Mouse (Mus musculus) fibroblast of lung, adult 2 months (primary cell): ENCODE measurements around the gene Rtkn2.

ENCODE experiments used
- DNase-seq: peaks from one replicate; pipeline ENCODE4 v3.0.0-alpha.2; 2011; ENCODE audit warnings: low read depth

Gene Rtkn2

GRCm38 (mm10) chr10:68039641-68040205 is 60.4 kb downstream of the Rtkn2 start:
- DNase-seq: no peak

GRCm38 (mm10) chr10:68040394-68040793 is 61.0 kb downstream of the Rtkn2 start:
- no peak for DNase-seq

DNA sequence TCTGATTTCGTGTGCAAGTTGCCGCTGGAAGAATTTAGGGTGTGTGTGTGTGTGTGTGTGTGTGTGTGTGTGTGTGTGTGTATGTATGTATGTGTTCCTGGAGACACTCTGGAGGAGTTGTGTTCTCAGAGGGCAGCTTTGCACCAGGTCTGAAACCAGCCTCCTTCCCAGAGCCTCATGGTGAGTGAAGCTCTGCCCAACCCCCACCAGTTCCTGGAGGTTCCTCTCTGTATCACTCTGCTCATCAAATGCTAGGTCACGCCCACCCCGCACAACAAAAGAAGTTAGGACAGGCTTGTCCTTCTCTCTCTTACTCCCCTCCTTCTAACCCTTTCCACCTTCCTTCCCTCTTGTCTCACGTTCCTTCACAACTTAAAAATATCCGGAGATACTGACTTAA is 64.6 kb downstream of the Rtkn2 start:
- DNase-seq: no peak

- no peak for DNase-seq
Observed at GRCm38 (mm10) chr10:68044864-68045263, 65.5 kb downstream of the Rtkn2 start.

DNA sequence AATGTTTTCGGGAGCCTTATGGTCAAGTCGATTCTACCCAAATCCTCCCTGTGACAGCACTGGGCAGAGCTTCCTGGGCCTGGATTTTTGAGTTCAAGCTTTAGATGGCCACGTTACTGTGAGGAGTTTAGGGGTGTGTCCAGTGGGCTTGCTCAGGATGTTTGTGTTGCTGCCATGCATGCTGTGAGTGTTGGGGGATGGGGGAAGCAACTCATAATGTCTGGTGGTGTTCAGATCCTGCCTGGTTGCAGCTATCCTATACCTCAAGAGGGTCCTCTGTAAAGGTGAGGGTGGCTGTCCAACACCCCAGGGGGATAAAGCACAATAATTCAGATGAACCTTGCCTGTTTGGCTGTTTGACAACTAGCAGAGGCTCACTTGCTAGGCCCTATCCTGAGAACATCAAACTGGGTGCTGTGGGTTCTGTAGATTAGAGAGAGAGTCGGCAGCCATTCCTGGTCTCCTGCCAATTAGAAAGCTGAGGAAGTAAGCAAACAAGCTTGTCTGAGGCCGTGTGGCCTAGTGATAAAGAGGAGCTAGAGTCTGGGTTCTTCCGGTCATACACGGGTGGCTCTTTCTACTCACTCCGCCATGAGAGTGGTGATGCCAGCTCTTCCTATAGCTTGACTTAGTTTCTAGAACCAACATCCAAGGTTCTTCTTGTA is 69.4 kb downstream of the Rtkn2 start:
- DNase-seq: no peak

GRCm38 (mm10) chr10:68050882-68051281 is 71.5 kb downstream of the Rtkn2 start:
- no peak for DNase-seq

DNA sequence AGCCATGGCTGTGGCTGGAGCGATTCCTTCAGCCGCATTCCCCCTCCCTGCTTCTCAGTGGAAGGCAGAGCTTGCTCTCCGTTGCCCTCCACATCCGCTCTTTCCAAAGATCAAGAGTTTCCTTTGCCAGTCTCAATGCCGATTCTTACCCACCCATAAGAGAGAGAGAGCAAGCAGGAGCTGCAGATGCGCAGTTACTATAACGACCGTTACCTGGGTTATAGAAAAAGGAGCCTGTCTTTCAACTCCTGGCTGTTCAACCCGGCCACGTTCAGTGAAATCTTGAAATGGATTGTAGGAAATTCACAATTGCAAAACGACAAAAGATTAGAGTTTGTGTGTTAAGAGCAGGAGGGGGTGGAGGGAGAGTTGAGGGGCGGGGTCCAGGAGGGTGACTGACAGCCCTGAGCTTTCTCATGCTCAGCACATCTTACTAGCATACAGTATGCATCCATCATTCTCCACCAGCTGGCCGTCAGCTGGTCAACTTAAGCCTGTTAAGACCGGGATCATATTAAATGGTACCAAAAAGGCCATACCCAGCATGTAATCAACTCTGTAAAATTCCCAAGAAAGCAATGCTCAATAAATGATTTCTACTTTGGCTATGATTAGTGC is 72.1 kb downstream of the Rtkn2 start:
- DNase-seq: no peak

DNA sequence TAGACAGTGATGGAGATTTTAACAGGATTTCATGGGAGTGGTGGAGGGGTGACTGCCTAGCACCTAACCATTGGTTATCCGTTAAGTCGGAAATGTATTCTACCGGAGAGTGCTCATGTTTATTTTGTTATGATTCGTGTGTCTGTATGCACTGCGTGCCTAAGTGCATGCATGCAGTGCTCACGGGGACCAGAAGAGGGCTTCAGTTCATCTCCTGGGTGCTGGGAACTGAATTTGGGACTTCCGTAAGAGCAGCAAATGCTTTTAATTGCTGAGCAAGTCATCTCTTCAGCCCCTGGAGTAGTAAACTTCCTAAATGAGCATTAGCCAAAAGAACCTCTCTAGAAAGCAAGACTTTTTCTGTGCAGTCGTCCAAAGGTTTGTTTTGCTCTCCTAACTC is 72.9 kb downstream of the Rtkn2 start:
- DNase-seq: no peak

GRCm38 (mm10) chr10:68054131-68054530 is 74.8 kb downstream of the Rtkn2 start:
- no peak for DNase-seq

DNA sequence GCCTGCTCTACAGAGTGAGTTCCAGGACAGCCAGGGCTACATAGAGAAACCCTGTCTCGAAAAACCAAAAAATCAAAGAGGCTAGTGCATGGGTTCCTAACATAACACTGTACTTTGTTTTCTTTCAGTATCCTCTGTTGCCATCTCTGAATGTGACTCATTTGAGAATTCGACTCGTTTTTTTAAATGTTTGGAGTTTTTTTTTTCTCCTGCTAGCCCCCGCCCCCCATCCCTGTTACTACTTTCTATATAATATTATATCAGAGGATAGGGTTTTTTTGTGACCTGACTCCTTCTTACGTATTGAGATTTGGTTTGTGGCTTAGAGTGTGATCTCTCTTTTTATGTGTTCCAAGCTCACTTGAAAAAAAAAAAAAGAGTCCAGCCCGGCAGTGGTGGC is 75.3 kb downstream of the Rtkn2 start:
- DNase-seq: no peak

DNA sequence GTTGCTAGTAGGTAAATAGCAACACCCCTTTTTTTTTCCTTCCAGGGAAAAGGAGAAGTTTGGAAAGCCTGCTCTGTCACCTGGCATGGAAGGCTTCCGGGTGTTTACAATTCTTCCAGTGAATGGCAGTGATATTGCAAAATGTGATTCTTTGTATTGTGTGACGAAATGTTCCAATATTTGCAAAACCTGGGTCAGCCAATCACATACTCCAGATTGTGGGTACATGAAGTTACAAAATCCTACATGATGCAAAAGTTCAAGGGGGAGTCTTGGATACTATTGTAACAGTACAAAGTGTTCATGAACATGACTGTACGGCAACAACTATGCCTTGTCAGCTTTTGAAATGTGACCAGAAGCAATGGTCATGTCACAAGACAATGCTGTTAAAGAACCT is 78.5 kb downstream of the Rtkn2 start:
- DNase-seq: peak; percentile 22

DNA sequence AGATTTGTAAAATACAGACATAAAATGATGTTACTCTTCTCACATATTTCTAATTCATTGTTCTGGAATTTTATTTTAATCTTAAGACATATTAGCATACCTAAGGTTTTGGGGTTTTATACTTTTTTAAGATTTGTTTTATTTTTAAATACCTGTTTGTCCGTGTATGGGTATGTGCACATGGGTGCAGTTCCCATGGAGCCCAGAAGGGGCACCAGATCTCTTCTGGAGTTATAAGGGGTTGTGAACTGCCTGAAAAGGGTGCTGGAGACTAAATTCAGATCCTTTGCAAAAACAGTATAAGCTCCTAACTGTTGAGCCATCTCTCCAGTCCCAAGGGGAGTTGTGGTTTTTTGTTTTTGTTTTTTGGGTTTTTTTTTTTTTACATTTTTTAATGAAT is 79.0 kb downstream of the Rtkn2 start:
- DNase-seq: no peak

DNA sequence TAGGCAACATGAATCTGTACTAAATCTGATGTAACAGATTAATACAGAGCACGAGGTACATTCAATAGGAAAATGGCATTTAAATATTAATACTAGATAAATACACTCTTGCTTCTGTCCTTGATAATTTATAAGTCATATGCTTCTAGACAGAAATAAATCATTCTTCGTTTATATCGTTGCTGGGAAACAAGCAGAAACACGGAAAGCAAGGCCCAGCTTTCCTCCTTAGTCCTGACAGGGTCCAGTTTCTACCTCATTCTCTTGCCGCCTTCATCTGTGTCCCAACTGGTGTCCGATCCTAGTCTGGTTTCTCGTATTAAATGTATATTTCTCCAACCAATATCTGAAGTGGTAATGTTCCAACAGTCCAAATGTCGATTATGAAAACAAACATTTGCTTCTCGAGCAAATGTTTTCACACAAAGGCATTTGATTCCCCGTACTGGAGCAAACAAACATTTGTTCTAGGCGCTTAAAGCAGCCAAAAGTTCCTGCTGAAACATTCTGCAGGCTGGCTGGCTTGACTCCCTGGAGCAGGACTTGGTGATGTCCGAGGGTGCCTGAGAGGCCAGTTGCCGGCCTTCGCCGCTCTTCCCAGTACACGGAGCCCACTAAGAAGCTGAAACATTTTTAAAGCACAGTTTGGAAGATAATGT is 81.3 kb downstream of the Rtkn2 start:
- DNase-seq: peak; percentile 7

- DNase-seq: no peak
Observed at GRCm38 (mm10) chr10:68061249-68061615, 81.9 kb downstream of the Rtkn2 start.

DNA sequence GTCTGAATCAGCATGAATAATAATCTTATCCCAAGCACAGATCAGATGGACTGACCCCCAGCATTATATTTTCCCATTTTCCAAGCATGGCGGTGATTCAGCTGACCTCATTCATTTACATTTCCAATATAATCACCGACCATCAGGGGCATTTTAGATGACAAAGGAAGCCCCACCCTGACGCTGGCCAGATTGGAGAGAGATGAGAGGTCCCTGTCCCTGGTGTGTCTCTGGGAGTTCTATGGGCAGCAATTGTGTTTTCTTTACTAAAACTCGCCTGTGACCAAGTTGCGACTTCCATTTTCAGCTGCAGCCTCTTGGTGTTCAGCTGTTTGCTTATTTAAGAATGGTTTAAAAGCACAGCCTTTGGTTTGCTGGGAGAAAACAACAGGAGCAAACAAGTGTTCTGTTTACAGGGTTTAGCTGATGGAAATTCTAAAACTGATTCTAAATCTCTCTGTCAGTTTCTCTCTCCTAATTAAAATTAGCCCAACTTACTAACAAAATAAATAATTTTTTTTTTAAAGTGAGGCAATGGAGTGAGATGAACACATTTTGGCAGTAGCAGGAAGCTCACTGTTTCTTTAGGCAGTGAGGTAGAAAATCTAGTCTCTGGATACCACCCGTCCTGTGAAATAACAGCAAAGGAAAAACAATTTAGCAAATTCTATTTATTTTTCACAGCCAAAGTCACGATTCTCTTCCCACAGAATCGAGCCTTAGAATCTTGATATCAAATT is 84.6 kb downstream of the Rtkn2 start:
- no peak for DNase-seq

GRCm38 (mm10) chr10:68064571-68064970 is 85.2 kb downstream of the Rtkn2 start:
- no peak for DNase-seq

DNA sequence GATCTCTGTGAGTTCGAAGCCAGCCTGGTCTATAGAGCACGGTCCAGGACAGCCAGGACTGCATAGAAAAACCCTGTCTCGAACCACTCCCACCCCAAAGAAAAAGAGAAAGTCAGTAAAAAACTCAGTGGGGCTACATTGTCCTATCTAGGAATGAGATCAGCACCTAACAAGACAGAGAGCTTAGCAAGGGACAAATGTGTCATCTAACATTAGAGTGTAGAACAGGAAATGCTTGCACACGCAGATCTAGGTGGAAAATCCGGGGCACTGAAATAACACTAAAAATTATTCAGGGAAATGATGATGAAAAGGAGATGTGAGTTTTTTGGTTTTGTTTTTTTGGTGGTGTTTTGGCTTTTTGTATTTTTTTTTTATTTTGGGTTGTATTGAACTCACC is 86.8 kb downstream of the Rtkn2 start:
- DNase-seq: no peak

GRCm38 (mm10) chr10:68067961-68068360 is 88.6 kb downstream of the Rtkn2 start:
- no peak for DNase-seq

- no peak for DNase-seq
Observed at GRCm38 (mm10) chr10:68068426-68068825, 89.1 kb downstream of the Rtkn2 start.

DNA sequence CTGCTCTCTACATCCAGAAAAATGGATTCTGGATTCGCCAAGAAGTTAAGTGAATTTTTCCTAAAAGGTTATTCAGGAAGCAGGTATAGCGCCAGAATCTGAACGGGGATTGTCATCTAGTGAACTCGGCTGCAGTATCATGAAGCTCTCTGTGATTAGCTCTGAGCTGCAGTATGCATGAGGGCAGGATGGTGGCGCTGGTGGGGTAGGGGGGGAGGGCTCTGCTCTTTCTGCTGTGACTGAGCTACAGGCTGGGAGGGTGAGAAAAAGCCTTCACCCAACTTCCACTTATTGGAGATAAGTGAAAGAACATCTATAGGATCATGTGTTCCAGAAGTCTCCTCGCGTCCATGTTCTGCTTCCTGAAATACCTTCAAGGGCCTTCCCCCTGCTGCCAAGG is 91.7 kb downstream of the Rtkn2 start:
- no peak for DNase-seq

GRCm38 (mm10) chr10:68072626-68073025 is 93.3 kb downstream of the Rtkn2 start:
- no peak for DNase-seq

GRCm38 (mm10) chr10:68074291-68074690 is 94.9 kb downstream of the Rtkn2 start:
- DNase-seq: no peak

GRCm38 (mm10) chr10:68075181-68075580 is 95.8 kb downstream of the Rtkn2 start:
- no peak for DNase-seq
